Mouse (Mus musculus): ENCODE data around the gene Ascl1.

DNA sequence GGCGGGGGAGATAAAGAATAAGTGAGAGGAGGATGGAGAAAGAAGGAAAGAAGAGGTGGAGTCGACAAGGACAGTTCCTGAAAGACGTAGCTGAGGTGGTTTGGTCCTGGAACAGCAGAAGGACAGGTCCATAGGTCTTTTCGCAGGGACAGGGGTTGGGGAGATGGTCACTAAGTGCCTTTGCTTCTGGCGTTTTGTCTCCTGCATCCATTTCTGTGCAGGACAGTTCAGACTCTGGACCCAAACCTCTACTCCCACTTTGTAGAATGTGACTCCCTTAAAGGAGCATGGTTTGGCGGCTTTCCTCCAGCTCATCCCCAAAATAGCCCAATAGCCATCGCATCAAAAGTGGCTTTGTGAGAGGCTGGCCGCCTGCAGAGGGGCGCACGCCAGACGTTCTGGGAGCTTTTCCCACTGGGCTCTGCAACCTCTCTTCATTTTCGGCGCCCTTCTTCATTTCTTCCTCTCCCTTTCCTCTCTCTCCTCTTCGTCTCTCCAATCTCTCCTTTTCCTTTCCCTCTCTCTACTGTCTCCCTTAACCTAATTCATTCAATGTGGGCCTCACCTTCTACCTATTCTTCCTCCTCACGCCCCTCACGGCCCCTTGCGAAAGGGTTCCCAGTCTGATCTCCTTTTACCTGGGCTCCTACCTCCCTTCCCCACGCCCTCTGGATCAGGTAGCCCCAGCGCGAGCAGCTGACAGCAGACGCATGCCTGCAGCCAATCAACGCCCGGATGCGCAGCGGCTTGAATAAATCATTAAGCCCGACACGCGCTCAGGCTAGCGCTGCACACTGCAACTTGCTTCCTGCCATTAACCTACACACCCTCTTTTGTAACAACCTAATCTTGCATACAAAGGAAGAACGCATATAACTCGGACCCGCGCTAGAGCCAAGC is 7.5 kb downstream of the Ascl1 start:
- TF ChIP-seq POLR2A (IDR thresholded peaks at IDR 0.05; ENCODE audit: low read depth, low read length) (no peak), CTCF (conservative IDR thresholded peaks at IDR 0.05; ENCODE audit: insufficient read depth, insufficient read length, low read depth, low read length) (no peak)

Data from kidney, adult 2 months (tissue).